Mouse (Mus musculus) intestine, embryonic 15.5 days (tissue): ENCODE measurements around the gene Gas8. TPM values are rescaled to one million over a fixed set of nuclear protein-coding genes. Genes with fewer than 3 reads are reported as not detected.
"Not testable (repeated sequence)": the region's sequence is repeated elsewhere in the genome, so short reads cannot be mapped to it uniquely, and the experiment has no call there.

Experiments
- ATAC-seq: fragments of 200-750 bp; cut with Nextera tagmentation; 2 replicates; pipeline ENCODE4 v1.8.0; 2017; ENCODE audit warnings: moderate TSS enrichment, moderate library complexity
- H3K27ac ChIP-seq: fragments of 300-500 bp; sonication (generic); 2 replicates; pipeline ENCODE4 v1.5.1; 2015; ENCODE audit warnings: mild to moderate bottlenecking, inconsistent platforms
- H3K27me3 ChIP-seq: fragments of 300-500 bp; sonication (generic); replicated peaks from 2 replicates; pipeline ENCODE4 v1.6.1; 2015; ENCODE audit warnings: inconsistent platforms
- H3K36me3 ChIP-seq: fragments of 300-500 bp; sonication (generic); 2 replicates; pipeline ENCODE4 v1.6.1; 2015; ENCODE audit warnings: inconsistent platforms
- H3K4me1 ChIP-seq: fragments of 300-500 bp; sonication (generic); replicated peaks from 2 replicates; pipeline ENCODE4 v1.6.1; 2015; ENCODE audit warnings: inconsistent platforms
- H3K4me2 ChIP-seq: fragments of 300-500 bp; sonication (generic); replicated peaks from 2 replicates; pipeline ENCODE4 v1.6.1; 2015; ENCODE audit warnings: mild to moderate bottlenecking, inconsistent platforms
- H3K4me3 ChIP-seq: fragments of 300-500 bp; sonication (generic); replicated peaks from 2 replicates; pipeline ENCODE4 v1.5.1; 2015; ENCODE audit warnings: inconsistent platforms
- H3K9ac ChIP-seq: fragments of 300-500 bp; sonication (generic); 2 replicates; pipeline ENCODE4 v1.6.1; 2015; ENCODE audit warnings: inconsistent platforms
- H3K9me3 ChIP-seq: fragments of 300-500 bp; sonication (generic); 2 replicates; pipeline ENCODE4 v1.6.1; 2016; ENCODE audit warnings: inconsistent platforms
- WGBS: fragments of 180-500 bp; shearing (Covaris S2); methylation state at CpG from one replicate; pipeline ENCODE4 v1.1.7; 2015; 5-methylcytosine and 5-hydroxymethylcytosine counted together
- polyA plus RNA-seq: library from polyadenylated mRNA; unstranded; fragments of >200 nt; fragmentation: Nextera tagmentation; extraction: Ambion mirVana; gene quantifications from 2 replicates; pipeline ENCODE4 v1.2.1, GENCODE M21; 2015

The Gas8 gene
- polyA plus RNA-seq = 20.3 and 21.7 TPM in 2 replicates

DNA sequence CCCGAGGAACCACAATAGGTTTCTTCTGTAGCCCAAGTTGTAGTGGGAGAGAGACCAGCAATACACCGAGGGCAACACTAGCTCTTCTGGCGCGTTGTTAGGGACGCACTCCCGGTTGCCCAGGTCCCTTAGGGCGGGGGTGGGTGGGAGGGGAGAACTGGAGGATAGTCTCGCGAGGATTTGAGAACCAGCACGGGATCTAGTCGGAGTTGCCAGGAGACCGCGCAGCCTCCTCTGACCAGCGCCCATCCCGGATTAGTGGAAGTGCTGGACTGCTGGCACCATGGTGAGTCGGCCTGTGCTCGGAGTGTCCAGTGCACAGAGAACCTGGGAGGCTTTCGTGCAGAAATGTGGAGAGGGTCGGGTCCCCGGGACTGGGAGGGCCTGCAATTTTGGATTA lies at the start of gene Gas8:
Gene Gas8, plus strand, starts transcription at position 168 of the 400 bp plus-strand sequence.
- Histone ChIP-seq H3K4me2 (peak within 1 kb of the TSS; percentile 83), H3K36me3 (peaks cover 9% of the 10 kb centered on the region), H3K4me3 (peak within 1 kb of the TSS; percentile 79), H3K27me3 (peaks cover 30% of the 10 kb centered on the region), H3K9ac (peak within 1 kb of the TSS; percentile 75), H3K4me1 (peaks cover 20% of the 10 kb centered on the region), H3K9me3 (no peaks in the 10 kb centered on the region), H3K27ac (no peak within 1 kb of the TSS; the same call in 1 of the 2 replicates)
- under 1% methylated on average over 20 of the region's 20 CpGs for WGBS
- peak; percentile 97 for ATAC-seq

DNA sequence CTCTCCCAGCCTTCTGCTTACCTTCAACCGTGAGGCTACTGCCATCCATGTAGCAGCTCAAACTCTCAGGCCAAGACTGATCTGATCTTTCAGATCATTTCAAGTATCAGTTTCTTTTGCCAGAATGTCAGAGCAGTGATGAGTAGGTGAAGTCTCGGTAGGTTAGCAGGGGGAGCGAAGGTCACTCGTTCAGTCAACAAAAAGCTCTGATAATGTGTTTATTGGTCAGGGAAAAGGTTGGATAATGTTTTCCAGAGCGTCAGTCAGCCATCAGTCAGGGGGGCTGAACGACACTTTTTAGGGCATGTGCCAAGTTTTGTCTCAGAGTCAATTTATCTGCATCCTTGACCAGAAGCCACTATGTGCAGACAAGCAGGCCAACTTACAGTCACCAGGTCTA lies 45.6 kb upstream of the Gas8 start:
- ATAC-seq, H3K4me2 ChIP-seq, H3K27me3 ChIP-seq, H3K9ac ChIP-seq, H3K4me3 ChIP-seq, H3K9me3 ChIP-seq, H3K36me3 ChIP-seq, H3K4me1 ChIP-seq, H3K27ac ChIP-seq: not testable (repeated sequence)
- whole genome bisulfite sequencing = 40% methylated on average over 6 of the region's 6 CpGs

DNA sequence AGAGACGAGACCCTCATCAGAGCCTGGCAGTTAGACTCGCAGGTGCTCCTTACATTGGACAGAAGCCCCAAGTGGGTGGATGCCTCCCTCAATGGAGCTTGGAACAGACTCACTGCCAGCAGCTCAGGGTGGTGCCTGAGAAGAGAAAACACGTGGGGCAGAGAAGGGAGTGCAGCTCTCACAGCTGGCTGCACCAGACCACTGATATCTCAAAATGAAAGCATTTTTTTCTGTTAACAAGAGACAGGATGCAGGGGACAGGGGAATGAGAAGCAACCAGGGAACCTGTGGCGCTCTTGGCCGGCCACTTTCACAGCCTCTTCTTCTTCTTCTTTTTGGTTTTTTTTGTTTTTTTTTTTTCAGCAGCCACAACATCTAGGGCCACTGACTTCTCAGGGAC lies 44.1 kb upstream of the Gas8 start:
- not testable (repeated sequence) for H3K9ac ChIP-seq, H3K27me3 ChIP-seq, H3K36me3 ChIP-seq, H3K27ac ChIP-seq, H3K4me2 ChIP-seq, ATAC-seq, H3K4me3 ChIP-seq, H3K9me3 ChIP-seq
- peaks cover 14% of the 10 kb centered on the region for H3K4me1 ChIP-seq
- WGBS = 73% methylated on average over 5 of the region's 5 CpGs

DNA sequence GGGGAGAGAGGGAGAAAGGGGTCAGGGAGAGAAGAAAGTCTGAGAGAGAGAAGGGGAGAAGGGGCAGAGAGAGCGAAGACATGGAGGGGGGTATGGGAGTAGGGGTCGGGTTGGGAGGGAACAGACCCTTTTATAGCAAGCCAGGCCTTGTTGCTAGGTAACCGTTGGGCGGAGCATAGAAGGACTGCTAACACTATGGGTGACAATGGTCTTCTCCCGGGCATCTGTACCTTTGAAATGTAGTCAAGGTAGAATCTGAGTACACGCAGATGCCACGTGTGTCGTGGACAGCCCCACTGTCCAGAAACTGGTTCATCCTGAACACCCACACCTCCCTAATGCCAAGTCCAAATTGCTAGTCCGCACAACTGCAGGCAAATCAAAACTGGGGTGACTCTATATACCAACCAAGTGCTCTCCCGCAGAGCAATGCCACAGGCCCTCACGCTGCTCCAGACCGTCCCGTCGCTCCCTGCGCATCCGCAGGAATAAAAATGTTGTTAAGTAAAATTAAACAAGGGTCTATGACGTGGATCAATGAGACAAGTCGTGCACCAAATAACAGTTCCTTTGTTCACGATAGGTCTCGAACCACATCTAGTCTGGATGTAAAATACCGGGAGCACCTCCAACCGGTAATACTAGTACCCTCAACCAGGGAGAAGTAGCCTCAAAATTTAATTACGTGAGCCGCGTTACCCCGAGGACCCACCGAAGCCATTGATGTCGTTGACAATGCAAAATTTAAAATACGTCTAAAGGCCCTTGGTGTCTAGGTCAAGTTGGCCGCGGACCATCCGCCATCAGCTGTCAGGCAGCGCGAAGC lies 41.5 kb upstream of the Gas8 start:
- Histone ChIP-seq H3K4me3 (peak overlapping the region; percentile 94), H3K27me3 (no peaks in the 10 kb centered on the region), H3K4me2 (peak overlapping the region; percentile 58), H3K36me3 (peaks cover 14% of the 10 kb centered on the region; the same call in 1 of the 2 replicates), H3K9ac (peak overlapping the region; percentile 83), H3K27ac (peak overlapping the region; percentile 97; the same call in 1 of the 2 replicates), H3K9me3 (no peaks in the 10 kb centered on the region), H3K4me1 (peaks cover 14% of the 10 kb centered on the region)
- 8% methylated on average over 34 of the region's 34 CpGs for WGBS
- peak; percentile 50 for ATAC-seq

DNA sequence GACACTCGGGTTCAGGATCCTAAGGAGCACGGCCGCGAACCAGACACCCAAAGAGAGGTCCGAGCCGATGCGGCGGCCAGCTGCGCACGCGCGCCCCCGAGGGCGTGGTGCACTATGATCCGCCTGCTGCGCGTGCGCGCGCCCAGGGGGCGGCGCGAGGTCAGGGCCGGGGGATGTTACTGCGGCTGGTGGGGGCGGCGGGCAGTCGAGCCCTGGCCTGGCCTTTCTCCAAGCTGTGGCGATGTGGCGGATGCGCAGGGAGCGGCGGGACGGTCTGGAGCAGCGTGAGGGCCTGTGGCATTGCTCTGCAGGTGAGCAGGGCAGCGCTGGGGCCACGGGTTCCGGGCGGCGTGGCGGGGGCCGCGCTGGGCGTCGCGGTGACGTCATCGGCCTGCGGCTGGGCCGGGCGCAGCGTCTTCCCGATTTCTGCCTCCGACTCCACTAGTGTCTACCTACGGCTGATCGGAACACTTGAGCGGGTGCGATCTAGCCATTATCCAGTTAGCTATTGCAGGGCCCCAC lies 40.8 kb upstream of the Gas8 start, which contains the start of gene Afg3l1:
Gene Afg3l1, plus strand, starts transcription at position 167 of the 522 bp plus-strand sequence.
- H3K4me3 ChIP-seq = peak within 1 kb of the TSS; percentile 94
- peaks cover 14% of the 10 kb centered on the region; the same call in 1 of the 2 replicates for H3K36me3 ChIP-seq
- ATAC-seq = peak; percentile 96
- H3K4me2 ChIP-seq = peak within 1 kb of the TSS; percentile 58
- H3K9ac ChIP-seq = peak within 1 kb of the TSS; percentile 83
- peak within 1 kb of the TSS; percentile 97 for H3K27ac ChIP-seq
- under 1% methylated on average over 58 of the region's 58 CpGs for WGBS
- H3K9me3 ChIP-seq = no peaks in the 10 kb centered on the region
- H3K27me3 ChIP-seq = no peaks in the 10 kb centered on the region
- peaks cover 14% of the 10 kb centered on the region for H3K4me1 ChIP-seq

DNA sequence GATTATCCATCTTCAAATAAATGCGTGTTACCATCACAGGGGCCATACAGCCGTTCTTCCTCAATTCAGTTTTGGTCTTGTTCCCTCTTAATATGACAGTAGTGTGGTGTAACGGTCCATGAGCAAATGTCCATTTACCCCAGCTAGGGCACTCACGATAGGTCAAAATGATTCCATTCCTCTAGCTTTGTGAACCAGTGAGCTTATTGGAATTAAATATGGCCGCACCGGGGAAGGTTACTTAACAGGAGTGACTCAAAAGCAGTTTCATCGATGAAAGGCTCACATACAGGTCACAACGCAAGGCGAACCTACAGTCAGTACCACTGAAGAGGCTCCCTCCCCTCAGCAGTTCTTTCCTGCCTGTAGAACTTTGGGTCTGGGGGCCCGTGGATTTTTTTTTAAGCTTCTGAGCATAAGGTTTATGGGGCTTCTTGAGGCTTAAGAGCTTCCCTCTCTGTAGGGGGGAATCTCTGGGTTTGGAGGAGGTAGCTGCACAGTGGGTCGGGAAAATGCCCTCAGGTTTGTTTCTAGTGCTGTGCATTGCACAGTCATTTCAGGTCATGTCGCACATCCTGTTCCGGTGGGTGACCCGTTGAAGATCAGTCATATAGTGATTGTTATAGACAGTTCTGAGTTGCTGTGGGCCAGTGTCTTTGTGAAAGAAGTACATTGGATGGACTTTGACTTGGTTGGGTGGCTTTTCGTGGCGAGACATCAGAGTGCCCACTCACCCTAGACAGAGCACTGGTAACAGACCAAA lies 40.0 kb upstream of the Gas8 start:
- WGBS = 34% methylated on average over 16 of the region's 16 CpGs
- peak overlapping the region; percentile 94 for H3K4me3 ChIP-seq
- peaks cover 14% of the 10 kb centered on the region for H3K4me1 ChIP-seq
- peaks cover 14% of the 10 kb centered on the region; the same call in 1 of the 2 replicates for H3K36me3 ChIP-seq
- peak overlapping the region; percentile 58 for H3K4me2 ChIP-seq
- 0 out of 2 replicates have a peak, but pooled peaks have one; percentile 1 for ATAC-seq
- H3K27ac ChIP-seq = no peak overlapping the region
- H3K9ac ChIP-seq = peak overlapping the region; percentile 83
- no peaks in the 10 kb centered on the region for H3K27me3 ChIP-seq
- H3K9me3 ChIP-seq = no peaks in the 10 kb centered on the region

DNA sequence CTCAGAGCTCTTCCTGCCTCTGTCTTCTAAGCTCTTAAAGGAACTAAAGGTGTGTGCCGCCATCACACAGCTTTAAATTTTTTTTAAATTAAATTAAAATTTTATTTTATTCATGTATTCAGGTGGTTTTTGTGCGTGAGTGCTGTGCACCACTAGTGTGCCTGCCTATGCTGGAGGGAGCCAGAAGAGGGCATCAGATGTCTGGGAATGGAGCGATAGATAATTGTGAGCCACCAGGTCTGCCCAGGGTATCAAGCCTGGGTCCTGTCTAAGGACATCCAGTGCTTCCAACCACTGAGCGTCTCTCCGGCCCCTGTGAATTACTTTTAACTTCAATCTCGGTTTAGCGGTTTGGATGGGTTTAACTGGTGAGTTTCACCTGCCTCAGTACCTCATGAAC lies 36.0 kb upstream of the Gas8 start:
- no peak overlapping the region for H3K4me2 ChIP-seq
- 0 out of 2 replicates have a peak, but pooled peaks cover 7% of the 10 kb centered on the region for H3K4me1 ChIP-seq
- H3K36me3 ChIP-seq = peaks cover 28% of the 10 kb centered on the region
- no peak overlapping the region for H3K27ac ChIP-seq
- H3K27me3 ChIP-seq = no peaks in the 10 kb centered on the region
- H3K4me3 ChIP-seq = no peak overlapping the region
- H3K9ac ChIP-seq = no peak overlapping the region
- H3K9me3 ChIP-seq = no peaks in the 10 kb centered on the region
- no peak for ATAC-seq
- WGBS = 89% methylated on average over 7 of the region's 7 CpGs

DNA sequence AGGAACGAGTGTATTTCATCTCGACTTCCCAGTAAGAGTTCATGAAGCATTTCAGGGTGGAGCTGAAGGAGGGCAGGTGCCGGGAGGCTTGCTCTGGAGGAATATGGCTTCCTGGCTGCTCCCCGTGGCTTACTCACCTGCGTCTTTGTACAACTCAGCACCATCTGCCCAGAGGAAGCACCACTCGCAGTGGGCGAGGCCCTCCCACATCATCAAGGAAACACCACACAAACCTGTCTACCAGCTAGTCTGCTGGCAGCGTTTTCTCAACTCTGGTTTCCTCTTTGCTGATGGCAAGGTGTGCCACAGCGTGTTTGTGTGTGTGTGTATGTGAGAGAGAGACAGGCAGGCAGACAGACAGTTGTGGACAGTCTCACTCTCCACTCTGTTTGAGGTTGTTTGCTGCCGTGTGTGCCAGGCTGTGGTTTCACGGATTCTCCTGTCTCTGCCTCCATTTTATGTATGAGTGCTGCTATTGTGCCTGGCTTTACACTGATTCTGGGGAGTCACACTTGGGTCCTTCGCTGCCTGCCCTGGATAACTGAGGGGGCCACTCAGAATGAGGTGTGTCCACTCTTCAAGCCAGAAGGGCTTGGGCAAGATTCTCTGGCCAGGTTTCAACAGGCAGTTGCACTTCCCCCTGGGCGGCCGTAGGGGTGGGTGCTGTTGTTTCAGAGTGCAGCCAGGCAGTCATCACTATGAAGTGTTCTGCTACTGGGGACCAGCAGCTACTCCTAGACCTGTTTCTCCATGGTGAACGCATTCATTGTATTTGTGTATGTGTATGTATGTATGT lies 27.2 kb upstream of the Gas8 start:
- no peaks in the 10 kb centered on the region for H3K4me1 ChIP-seq
- H3K4me2 ChIP-seq = no peak overlapping the region
- H3K27me3 ChIP-seq = no peaks in the 10 kb centered on the region
- H3K4me3 ChIP-seq = no peak overlapping the region
- no peak for ATAC-seq
- H3K9ac ChIP-seq = no peak overlapping the region
- H3K27ac ChIP-seq = no peak overlapping the region
- peaks cover 69% of the 10 kb centered on the region for H3K36me3 ChIP-seq
- 91% methylated on average over 15 of the region's 15 CpGs for WGBS
- H3K9me3 ChIP-seq = no peaks in the 10 kb centered on the region

DNA sequence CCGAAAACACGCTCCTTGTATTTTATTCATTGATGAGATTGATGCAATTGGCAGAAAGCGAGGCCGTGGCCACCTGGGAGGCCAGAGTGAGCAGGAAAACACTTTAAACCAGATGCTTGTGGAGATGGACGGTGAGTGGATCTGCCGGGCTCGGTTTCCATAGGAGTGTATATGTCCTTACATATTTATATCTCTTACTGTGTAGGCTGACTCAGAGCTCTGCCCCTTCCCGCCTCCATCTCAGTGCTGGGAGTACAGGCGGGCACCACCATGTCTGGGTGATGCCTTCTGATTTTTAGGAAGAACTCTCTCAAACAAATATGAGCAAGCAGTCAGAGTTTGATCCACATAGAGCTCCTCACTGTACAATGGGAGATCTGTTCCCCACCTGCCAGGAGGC lies 25.7 kb upstream of the Gas8 start:
- H3K9me3 ChIP-seq = no peaks in the 10 kb centered on the region
- H3K4me1 ChIP-seq = no peaks in the 10 kb centered on the region
- no peak overlapping the region for H3K4me3 ChIP-seq
- ATAC-seq = no peak
- H3K36me3 ChIP-seq = peaks cover 72% of the 10 kb centered on the region
- H3K27ac ChIP-seq = no peak overlapping the region
- H3K4me2 ChIP-seq = no peak overlapping the region
- WGBS = 94% methylated on average over 9 of the region's 9 CpGs
- H3K9ac ChIP-seq = no peak overlapping the region
- no peaks in the 10 kb centered on the region for H3K27me3 ChIP-seq

DNA sequence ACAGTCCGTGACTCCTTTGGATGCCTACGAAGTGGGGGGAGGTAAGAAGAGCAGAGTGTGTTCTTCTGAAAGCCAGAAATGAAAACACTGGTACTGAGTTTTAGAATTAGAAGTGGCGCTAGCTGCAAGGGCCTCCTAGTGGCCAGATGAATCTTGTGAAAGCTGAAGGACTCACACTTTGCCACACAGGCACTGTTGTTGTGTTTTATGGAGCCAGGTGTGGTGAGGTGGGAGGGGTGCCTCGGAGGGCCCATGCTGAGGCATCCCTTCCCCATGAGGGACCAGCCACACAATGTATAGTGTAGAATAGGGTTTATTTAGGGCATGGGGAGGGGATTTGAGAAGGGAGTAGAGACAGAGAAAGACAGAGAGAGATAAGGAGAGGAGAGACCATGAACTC lies 20.9 kb upstream of the Gas8 start:
- Histone ChIP-seq H3K9ac (no peak overlapping the region), H3K27me3 (no peaks in the 10 kb centered on the region), H3K4me1 (no peaks in the 10 kb centered on the region), H3K36me3 (peaks cover 74% of the 10 kb centered on the region), H3K27ac (no peak overlapping the region), H3K4me2 (no peak overlapping the region), H3K9me3 (no peaks in the 10 kb centered on the region), H3K4me3 (no peak overlapping the region)
- 89% methylated on average over 4 of the region's 4 CpGs for WGBS
- no peak for ATAC-seq

DNA sequence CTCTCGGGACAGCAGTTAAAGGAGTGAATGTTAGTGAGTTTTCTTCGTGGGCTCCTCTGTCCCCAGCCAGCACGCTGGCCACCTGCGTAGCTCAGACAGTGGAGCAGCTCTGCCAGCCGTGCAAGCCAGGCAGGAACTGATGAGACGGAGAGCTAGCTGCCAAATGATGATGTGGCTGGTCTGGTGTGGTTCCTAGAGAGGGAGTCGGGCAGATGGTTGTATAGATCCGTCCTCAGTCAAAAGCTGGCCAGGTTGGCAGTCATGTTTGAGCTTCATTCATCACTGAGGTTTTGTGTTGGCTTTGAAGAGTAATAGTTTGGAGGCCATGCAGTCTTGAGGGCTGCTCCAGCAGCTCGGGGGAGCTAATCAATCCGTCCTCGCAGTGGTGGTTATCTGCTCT lies 19.7 kb upstream of the Gas8 start:
- H3K4me2 ChIP-seq = no peak overlapping the region
- H3K36me3 ChIP-seq = peaks cover 74% of the 10 kb centered on the region
- no peak overlapping the region for H3K4me3 ChIP-seq
- no peaks in the 10 kb centered on the region for H3K4me1 ChIP-seq
- no peak for ATAC-seq
- 89% methylated on average over 11 of the region's 11 CpGs for WGBS
- H3K9me3 ChIP-seq = no peaks in the 10 kb centered on the region
- H3K27me3 ChIP-seq = no peaks in the 10 kb centered on the region
- H3K27ac ChIP-seq = no peak overlapping the region
- no peak overlapping the region for H3K9ac ChIP-seq
